Mouse (Mus musculus) CH12.LX (cell line): ENCODE measurements around the gene Fut11. TPM values are rescaled to one million over a fixed set of nuclear protein-coding genes. Genes with fewer than 3 reads are reported as not detected.

ENCODE experiments used
- DNase-seq: peaks from one replicate; pipeline ENCODE4 v3.0.0-alpha.2; 2013; ENCODE audit errors: extremely low read depth
- H3K27ac ChIP-seq: 2 replicates; pipeline ENCODE4 v1.5.1; 2012; ENCODE audit warnings: low read depth, mild to moderate bottlenecking, control low read depth, moderate library complexity; ENCODE audit not compliant: insufficient read depth
- H3K27me3 ChIP-seq: replicated peaks from 2 replicates; pipeline ENCODE3; 2012; ENCODE audit warnings: inconsistent platforms
- H3K36me3 ChIP-seq, 2 experiments: replicated peaks in 1 of 2; 2 replicates each; pipeline versions ENCODE3 to v1.6.1; 2012; ENCODE audit warnings: inconsistent platforms in 1 of 2, low read length in 1 of 2, mild to moderate bottlenecking in 1 of 2, mixed read lengths in 1 of 2, moderate library complexity in 1 of 2; ENCODE audit not compliant: control insufficient read depth in 1 of 2, insufficient read depth in 1 of 2
- H3K4me1 ChIP-seq, 2 experiments: 2 replicates each; pipeline ENCODE4 v1.6.1; 2012; ENCODE audit warnings: inconsistent platforms in 1 of 2, moderate library complexity in 1 of 2; ENCODE audit not compliant: insufficient read depth in 2 of 2, control insufficient read depth in 1 of 2
- H3K4me2 ChIP-seq: 2 replicates; pipeline ENCODE4 v1.6.1; 2012; ENCODE audit warnings: low read depth, mild to moderate bottlenecking, control low read depth; ENCODE audit not compliant: poor library complexity, insufficient read depth, severe bottlenecking
- H3K4me3 ChIP-seq, 3 experiments: fragments of 150-350 bp in 1 of 3; sonication (generic) in 1 of 3; replicated peaks in 1 of 3; 2 replicates each; pipeline versions ENCODE3 to v1.5.1; 2011 to 2012; ENCODE audit warnings: low read depth in 2 of 3, low read length in 2 of 3, mild to moderate bottlenecking in 2 of 3, moderate library complexity in 2 of 3, control low read depth in 1 of 3, improper control_type of control experiment in 1 of 3, inconsistent platforms in 1 of 3, mixed read lengths in 1 of 3; ENCODE audit not compliant: poor library complexity in 1 of 3
- H3K79me2 ChIP-seq: replicated peaks from 2 replicates; pipeline ENCODE4 v1.6.1; 2012; ENCODE audit warnings: mild to moderate bottlenecking, moderate library complexity; ENCODE audit not compliant: control insufficient read depth, poor library complexity, insufficient read depth, severe bottlenecking; ENCODE audit errors: extremely low read depth
- H3K9ac ChIP-seq: 2 replicates; pipeline ENCODE4 v1.6.1; 2012; ENCODE audit warnings: low read depth, mild to moderate bottlenecking, control low read depth, moderate library complexity; ENCODE audit not compliant: insufficient read depth
- H3K9me3 ChIP-seq: replicated peaks from 2 replicates; pipeline ENCODE3; 2012; ENCODE audit warnings: low read length, inconsistent platforms, mixed read lengths
- CHD1 ChIP-seq: IDR thresholded peaks from 2 replicates; pipeline ENCODE4 v1.6.1; 2012; ENCODE audit warnings: low read depth, low read length, improper control_type of control experiment, inconsistent platforms
- E2F4 ChIP-seq: IDR thresholded peaks from 2 replicates; pipeline ENCODE4 v1.6.1; 2011; ENCODE audit warnings: low read depth, low read length, improper control_type of control experiment; ENCODE audit not compliant: insufficient replicate concordance
- EP300 ChIP-seq: IDR thresholded peaks from 2 replicates; pipeline ENCODE4 v1.6.1; 2011; ENCODE audit warnings: low read length, improper control_type of control experiment
- ETS1 ChIP-seq: conservative IDR thresholded peaks from 2 replicates; pipeline ENCODE4 v1.6.1; 2012; ENCODE audit warnings: low read depth, mild to moderate bottlenecking, inconsistent platforms, low read length, improper control_type of control experiment, moderate library complexity
- MAFK ChIP-seq: IDR thresholded peaks from 2 replicates; pipeline ENCODE4 v1.6.1; 2011; ENCODE audit warnings: low read length, improper control_type of control experiment; ENCODE audit not compliant: insufficient replicate concordance
- MXI1 ChIP-seq: IDR thresholded peaks from 2 replicates; pipeline ENCODE4 v1.6.1; 2011; ENCODE audit warnings: mild to moderate bottlenecking, low read depth, low read length, improper control_type of control experiment
- MYC ChIP-seq: IDR thresholded peaks from 2 replicates; pipeline ENCODE4 v1.6.1; 2011; ENCODE audit warnings: low read depth, mild to moderate bottlenecking, improper control_type of control experiment, low read length
- PAX5 ChIP-seq: IDR thresholded peaks from 2 replicates; pipeline ENCODE4 v1.6.1; 2012; ENCODE audit warnings: low read length, inconsistent platforms, mixed read lengths
- RAD21 ChIP-seq: IDR thresholded peaks from 2 replicates; pipeline ENCODE4 v1.6.1; 2011; ENCODE audit warnings: low read depth, mild to moderate bottlenecking, low read length, improper control_type of control experiment, moderate library complexity
- RCOR1 ChIP-seq: conservative IDR thresholded peaks from 2 replicates; pipeline ENCODE4 v1.6.1; 2012; ENCODE audit warnings: low read depth, mild to moderate bottlenecking, inconsistent platforms, low read length, improper control_type of control experiment
- SIN3A ChIP-seq: IDR thresholded peaks from 2 replicates; pipeline ENCODE4 v1.6.1; 2012; ENCODE audit warnings: low read length, improper control_type of control experiment, inconsistent platforms
- USF1 ChIP-seq: IDR thresholded peaks from 2 replicates; pipeline ENCODE4 v1.6.1; 2014; ENCODE audit warnings: low read depth, mild to moderate bottlenecking, inconsistent platforms, low read length, improper control_type of control experiment
- ZKSCAN1 ChIP-seq: IDR thresholded peaks from 2 replicates; pipeline ENCODE4 v1.6.1; 2012; ENCODE audit warnings: low read depth, inconsistent platforms, low read length, improper control_type of control experiment, borderline replicate concordance
- ZNF384 ChIP-seq: IDR thresholded peaks from 2 replicates; pipeline ENCODE4 v1.6.1; 2012; ENCODE audit warnings: low read depth, low read length, improper control_type of control experiment, inconsistent platforms
- dilution Hi-C: fragments of 300-500 bp; cut with MboI; formaldehyde crosslinking; loops from 2 replicates; pipeline ENCODE4 v1.14.3; 2020; ENCODE audit warnings: low sequenced_read_pairs; ENCODE audit not compliant: extremely low pct_unique_long_range_greater_than_20kb, extremely low pct_ligation_motif_present
- in situ Hi-C: fragments of 300-500 bp; cut with MboI; formaldehyde crosslinking; loops from 3 replicates; pipeline ENCODE4 v1.14.3; 2019; ENCODE audit warnings: low sequenced_read_pairs, low pct_ligation_motif_present, low pct_unique_long_range_greater_than_20kb, mixed read lengths
- polyA plus RNA-seq: library from polyadenylated mRNA; unstranded; fragments of >175 nt; gene quantifications from 2 replicates; pipeline ENCODE4 v1.2.1, GENCODE M21; 2012; ENCODE audit warnings: low read depth; ENCODE audit not compliant: insufficient read length
- total RNA-seq, 2 experiments: library from RNA; depleted of rRNA; stranded (reverse); fragments of 300-350 nt in 1 of 2; fragments of >200 nt in 1 of 2; gene quantifications; 2 replicates each; pipeline ENCODE4 v1.2.3; 2012 to 2014

The Fut11 gene
- total and polyA plus RNA-seq, 3 experiments: 2.9 to 3.8 (median 3.7) TPM

DNA sequence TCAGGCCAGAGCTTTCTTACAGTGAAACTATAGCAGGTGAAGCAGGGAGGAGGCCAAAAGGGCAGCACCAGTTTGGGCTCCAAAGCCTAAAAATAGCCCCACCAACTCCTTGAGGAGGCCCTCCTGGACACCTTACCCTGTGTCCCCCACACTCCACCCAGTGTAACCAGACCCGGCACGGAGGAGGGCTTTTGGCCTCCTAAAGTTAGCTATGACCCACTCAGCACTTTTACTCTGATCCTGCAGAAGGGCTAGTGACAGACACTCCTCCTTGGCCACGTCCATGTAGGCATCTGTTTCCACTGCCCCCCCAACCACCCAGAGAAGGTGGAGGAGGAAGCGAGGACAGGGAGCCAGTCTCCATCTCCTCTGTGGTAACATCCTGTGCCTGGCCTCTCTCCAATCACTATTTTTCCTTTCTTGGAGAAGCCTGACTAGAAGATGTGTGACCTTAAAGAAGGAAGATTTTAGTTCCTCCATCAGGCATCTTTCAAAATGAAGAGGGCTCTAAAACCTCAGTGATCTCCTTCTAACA lies 43.0 kb upstream of the Fut11 start:
- Histone ChIP-seq H3K27ac (no peak overlapping the region), H3K79me2 (no peaks in the 10 kb centered on the region)
- in situ Hi-C loops: no loop called here
- no peak for DNase-seq
- dilution Hi-C loops: no loop called here
- TF ChIP-seq PAX5 (no peak), MXI1 (no peak), MYC (no peak), RAD21 (no peak), E2F4 (no peak), USF1 (no peak), ETS1 (no peak), ZKSCAN1 (no peak), ZNF384 (no peak), CHD1 (no peak), EP300 (no peak), RCOR1 (no peak), SIN3A (no peak)
- TF ChIP-seq, all 38 proteins: peak for 0
- Histone ChIP-seq H3K4me1 (peaks cover 2 to 24% of the 10 kb centered on the region in 2 experiments; a peak in 3 of 4 replicates), H3K36me3 (no peaks in the 10 kb centered on the region), H3K9me3 (no peaks in the 10 kb centered on the region), H3K4me2 (no peak overlapping the region), H3K4me3 (no peak overlapping the region), H3K27me3 (no peaks in the 10 kb centered on the region), H3K9ac (no peak overlapping the region)

DNA sequence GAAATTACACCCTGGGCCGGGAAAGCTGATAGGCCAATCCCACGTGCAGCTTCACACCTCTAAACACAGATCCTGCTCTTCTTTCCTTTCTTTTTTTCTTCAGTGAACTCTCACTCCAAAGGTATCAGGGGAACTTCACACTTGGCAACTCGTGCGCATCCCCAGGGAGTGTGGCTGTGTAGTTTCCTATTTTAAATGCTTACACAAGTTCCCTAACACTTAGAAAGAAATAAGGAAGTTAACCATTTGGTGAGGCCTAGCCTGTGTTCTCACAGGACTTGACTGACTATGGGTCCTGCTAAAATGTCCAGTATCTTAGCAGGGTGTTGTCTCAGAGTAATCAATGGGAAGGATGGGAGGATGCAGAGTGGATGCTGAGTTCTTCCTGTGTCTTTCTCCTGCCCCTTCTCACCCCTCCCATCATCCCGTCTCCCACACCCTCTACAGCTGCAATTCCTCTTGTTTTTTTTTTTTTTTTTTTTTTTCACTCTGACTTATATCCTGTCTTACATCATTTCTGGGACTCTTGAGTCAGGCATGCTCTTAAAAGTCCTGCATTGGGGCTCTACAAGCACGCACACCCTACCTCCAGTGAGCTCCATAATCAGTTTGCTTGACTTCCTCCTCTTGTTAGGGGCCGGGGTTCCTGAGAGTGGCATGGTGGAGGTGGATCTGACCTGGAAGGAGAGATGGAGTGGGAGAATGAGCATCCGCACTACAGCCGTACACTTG lies 39.9 kb upstream of the Fut11 start:
- H3K4me2 ChIP-seq: no peak overlapping the region
- no peaks in the 10 kb centered on the region for H3K79me2 ChIP-seq
- H3K4me1 ChIP-seq: peaks cover 2 to 25% of the 10 kb centered on the region in 2 experiments; a peak in 3 of 4 replicates
- in situ Hi-C loops: loop anchor here (5.0 kb wide), 1 partner anchor 78 kb away; no protein-coding TSS in a partner anchor
- H3K27me3 ChIP-seq: no peaks in the 10 kb centered on the region
- H3K27ac ChIP-seq: no peak overlapping the region
- H3K9me3 ChIP-seq: no peaks in the 10 kb centered on the region
- no peak for DNase-seq
- TF ChIP-seq ZNF384: peak; percentile 55; the same call in 1 of the 2 replicates
- TF ChIP-seq MAFK: no peak
- H3K9ac ChIP-seq: no peak overlapping the region
- dilution Hi-C loops: no loop called here
- H3K4me3 ChIP-seq: no peak overlapping the region
- no peaks in the 10 kb centered on the region for H3K36me3 ChIP-seq
